Mouse (Mus musculus) lung, postnatal 0 days (tissue): ENCODE measurements at regions not wholly inside any gene's neighbourhood (a gene's known extent, or its start where the extent isn't known, plus 50 kb on each side); places are given as distances from the start of the nearest gene placed in this dataset.

Experiments used
- ATAC-seq: fragments of 200-750 bp; cut with Nextera tagmentation; 2 replicates; pipeline ENCODE4 v1.8.0; 2017; ENCODE audit warnings: moderate library complexity
- DNase-seq: peaks from one replicate; pipeline ENCODE4 v3.0.0-alpha.2; 2016; ENCODE audit warnings: low spot score
- H3K27ac ChIP-seq: fragments of 300-500 bp; sonication (generic); 2 replicates; pipeline ENCODE4 v1.5.1; 2014; ENCODE audit warnings: antibody characterized with exemption, mild to moderate bottlenecking, low read length, mixed read lengths
- H3K27me3 ChIP-seq: fragments of 300-500 bp; sonication (generic); replicated peaks from 2 replicates; pipeline ENCODE4 v1.6.1; 2014; ENCODE audit warnings: low read length, mixed read lengths; ENCODE audit not compliant: insufficient read depth
- H3K36me3 ChIP-seq: fragments of 300-500 bp; sonication (generic); 2 replicates; pipeline ENCODE4 v1.6.1; 2014; ENCODE audit warnings: low read length, mixed read lengths; ENCODE audit not compliant: insufficient read depth
- H3K4me1 ChIP-seq: fragments of 300-500 bp; sonication (generic); 2 replicates; pipeline ENCODE4 v1.6.1; 2014; ENCODE audit warnings: antibody characterized with exemption, low read depth, low read length, mixed read lengths; ENCODE audit not compliant: insufficient read depth
- H3K4me2 ChIP-seq: fragments of 300-500 bp; sonication (generic); replicated peaks from 2 replicates; pipeline ENCODE4 v1.6.1; 2014; ENCODE audit warnings: low read depth, mild to moderate bottlenecking, low read length, moderate library complexity, mixed read lengths
- H3K4me3 ChIP-seq: fragments of 300-500 bp; sonication (generic); 2 replicates; pipeline ENCODE4 v1.5.1; 2014; ENCODE audit warnings: low read depth, low read length
- H3K9ac ChIP-seq: fragments of 300-500 bp; sonication (generic); replicated peaks from 2 replicates; pipeline ENCODE4 v1.6.1; 2014; ENCODE audit warnings: low read depth, mild to moderate bottlenecking
- H3K9me3 ChIP-seq: fragments of 300-500 bp; sonication (generic); 2 replicates; pipeline ENCODE4 v1.6.1; 2016; ENCODE audit warnings: low read length, mixed read lengths
- CTCF ChIP-seq: IDR thresholded peaks from 2 replicates; pipeline ENCODE4 v1.5.1; 2016; ENCODE audit warnings: antibody characterized with exemption, mild to moderate bottlenecking
- EP300 ChIP-seq: IDR thresholded peaks from 2 replicates; pipeline ENCODE4 v1.6.1; 2016; ENCODE audit warnings: antibody characterized with exemption, mild to moderate bottlenecking, control low read depth
- WGBS: fragments of 180-500 bp; shearing (Covaris S2); extraction: QIAGEN DNeasy Blood & Tissue Kit; methylation state at CpG from one replicate; pipeline ENCODE4 v1.1.7; 2014; 5-methylcytosine and 5-hydroxymethylcytosine counted together

- Histone ChIP-seq H3K9me3 (no peaks in the 10 kb centered on the region), H3K4me1 (no peaks in the 10 kb centered on the region), H3K9ac (no peak overlapping the region), H3K4me2 (no peak overlapping the region), H3K27ac (no peak overlapping the region), H3K27me3 (no peaks in the 10 kb centered on the region), H3K36me3 (no peaks in the 10 kb centered on the region), H3K4me3 (no peak overlapping the region)
- DNase-seq (no peak), ATAC-seq (no peak)
- TF ChIP-seq EP300: no peak
- TF ChIP-seq CTCF: no peak
- 73% methylated on average over 3 of the region's 3 CpGs for WGBS
Observed at GRCm38 (mm10) chr11:25538641-25539258, 671.8 kb downstream of the 5730522E02Rik start.

- no peak for ATAC-seq
- no peak overlapping the region for H3K4me2 ChIP-seq
- no peak overlapping the region for H3K9ac ChIP-seq
- no peak for DNase-seq
- TF ChIP-seq EP300 (no peak), CTCF (no peak)
- 57% methylated on average over 7 of the region's 7 CpGs for WGBS
- no peak overlapping the region for H3K27ac ChIP-seq
- no peaks in the 10 kb centered on the region for H3K9me3 ChIP-seq
- H3K4me3 ChIP-seq: no peak overlapping the region
- no peaks in the 10 kb centered on the region for H3K36me3 ChIP-seq
- no peaks in the 10 kb centered on the region for H3K27me3 ChIP-seq
- H3K4me1 ChIP-seq: no peaks in the 10 kb centered on the region
Observed at GRCm38 (mm10) chr11:25536069-25536468, 674.5 kb downstream of the 5730522E02Rik start.

- Histone ChIP-seq H3K4me3 (no peak overlapping the region), H3K4me2 (no peak overlapping the region), H3K27me3 (no peaks in the 10 kb centered on the region), H3K4me1 (no peaks in the 10 kb centered on the region), H3K27ac (no peak overlapping the region), H3K9ac (no peak overlapping the region), H3K9me3 (no peaks in the 10 kb centered on the region), H3K36me3 (no peaks in the 10 kb centered on the region)
- no peak for ATAC-seq
- WGBS: 17% methylated on average over 2 of the region's 2 CpGs
- TF ChIP-seq CTCF (no peak), EP300 (no peak)
- no peak for DNase-seq
Observed at GRCm38 (mm10) chr11:25533081-25533480, 677.5 kb downstream of the 5730522E02Rik start.

- no peak overlapping the region for H3K4me3 ChIP-seq
- no peaks in the 10 kb centered on the region for H3K27me3 ChIP-seq
- no peaks in the 10 kb centered on the region for H3K9me3 ChIP-seq
- no peak overlapping the region for H3K27ac ChIP-seq
- no peaks in the 10 kb centered on the region for H3K4me1 ChIP-seq
- no peak overlapping the region for H3K4me2 ChIP-seq
- ATAC-seq (no peak), DNase-seq (no peak)
- 66% methylated on average over 9 of the region's 9 CpGs for WGBS
- TF ChIP-seq EP300 (no peak), CTCF (no peak)
- H3K36me3 ChIP-seq: no peaks in the 10 kb centered on the region
- H3K9ac ChIP-seq: no peak overlapping the region
Observed at GRCm38 (mm10) chr11:25531668-25532398, 678.7 kb downstream of the 5730522E02Rik start.

GRCm38 (mm10) chr11:25528056-25528455 is 682.5 kb downstream of the 5730522E02Rik start:
- Histone ChIP-seq H3K36me3 (no peaks in the 10 kb centered on the region), H3K9me3 (no peaks in the 10 kb centered on the region), H3K4me3 (no peak overlapping the region), H3K27ac (no peak overlapping the region), H3K4me1 (no peaks in the 10 kb centered on the region), H3K9ac (no peak overlapping the region), H3K4me2 (no peak overlapping the region), H3K27me3 (no peaks in the 10 kb centered on the region)
- no peak for ATAC-seq
- TF ChIP-seq CTCF (no peak), EP300 (no peak)
- no peak for DNase-seq
- WGBS: 53% methylated on average over 5 of the region's 5 CpGs

GRCm38 (mm10) chr11:25518903-25519302 is 691.7 kb downstream of the 5730522E02Rik start:
- Histone ChIP-seq H3K4me2 (no peak overlapping the region), H3K36me3 (no peaks in the 10 kb centered on the region), H3K4me3 (no peak overlapping the region), H3K27me3 (no peaks in the 10 kb centered on the region), H3K27ac (no peak overlapping the region), H3K9ac (no peak overlapping the region), H3K4me1 (no peaks in the 10 kb centered on the region), H3K9me3 (no peaks in the 10 kb centered on the region)
- DNase-seq (no peak), ATAC-seq (no peak)
- WGBS: 68% methylated on average over 2 of the region's 2 CpGs
- no peak for TF ChIP-seq CTCF
